Mouse (Mus musculus) kidney, postnatal 4 days (tissue): ENCODE measurements around the gene Dazl.
A peak's percentile ranks its signal among the peaks of the same experiment; 100 is the strongest.
"Not testable (repeated sequence)": the region's sequence is repeated elsewhere in the genome, so short reads cannot be mapped to it uniquely, and the experiment has no call there.

ENCODE experiments used
- DNase-seq, 2 experiments: peaks; one replicate each; pipeline ENCODE4 v3.0.0; 2021; ENCODE audit warnings: mixed read lengths in 2 of 2

Gene Dazl

GRCm38 (mm10) chr17:50291485-50292200 is 1.8 kb downstream of the Dazl start:
- no peak for DNase-seq

DNA sequence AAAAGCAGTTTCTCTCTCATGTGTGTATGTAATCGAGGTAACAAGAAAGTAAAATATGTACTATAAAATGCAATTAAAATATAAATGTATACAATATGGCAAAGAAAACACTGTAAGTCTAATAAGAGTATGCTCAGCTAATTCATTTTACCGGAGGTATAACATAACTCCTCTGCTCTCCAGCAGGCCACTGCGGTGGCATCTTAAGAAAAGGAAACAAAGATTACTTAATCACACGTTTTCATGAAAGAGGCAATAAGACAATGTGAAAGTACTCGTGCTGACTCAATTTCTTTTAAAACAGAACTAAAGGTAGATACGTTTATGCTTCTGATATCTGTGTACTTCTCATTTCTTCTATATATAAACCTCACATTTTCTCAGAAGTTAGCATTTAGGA is 8.6 kb downstream of the Dazl start:
- no peak for DNase-seq

DNA sequence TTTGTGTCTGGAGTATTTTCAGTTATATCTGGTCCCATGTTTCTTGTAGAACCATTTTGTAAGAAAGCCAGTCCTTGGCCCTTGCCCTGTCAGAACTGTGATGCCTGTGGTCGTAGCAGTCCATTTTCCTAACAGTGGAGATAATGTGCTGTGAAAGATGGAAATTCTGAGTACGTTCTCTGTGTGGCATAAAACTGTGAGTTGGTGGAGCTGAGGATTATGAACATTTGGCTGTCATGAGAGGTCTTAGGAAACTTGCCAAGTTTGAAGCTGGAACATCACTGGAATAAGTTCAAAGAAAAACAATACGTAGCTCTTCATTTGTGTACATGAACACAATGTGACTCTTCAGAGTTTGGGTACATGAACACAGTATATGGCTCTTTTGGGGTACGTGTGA is 31.8 kb downstream of the Dazl start:
- not testable (repeated sequence) for DNase-seq

DNA sequence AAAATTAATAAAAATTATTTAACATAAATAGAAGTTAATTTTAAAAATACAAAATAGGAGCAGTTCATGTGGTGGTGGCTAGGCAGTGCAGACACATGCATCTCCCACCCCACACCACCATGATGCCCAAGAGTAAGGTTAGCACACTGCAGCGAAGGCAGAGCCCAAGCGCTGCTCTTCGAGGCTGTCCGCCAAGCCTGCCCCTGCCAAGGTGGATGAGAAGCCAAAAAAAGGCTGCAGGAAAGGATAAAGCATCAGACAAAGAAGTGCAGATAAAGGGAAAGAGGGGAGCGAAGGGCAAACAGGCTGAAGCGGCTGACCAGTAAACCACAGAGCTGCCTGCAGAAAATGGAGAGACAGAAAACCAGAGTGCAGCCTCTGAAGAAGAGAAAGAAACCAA is 32.6 kb downstream of the Dazl start:
- no peak for DNase-seq

DNA sequence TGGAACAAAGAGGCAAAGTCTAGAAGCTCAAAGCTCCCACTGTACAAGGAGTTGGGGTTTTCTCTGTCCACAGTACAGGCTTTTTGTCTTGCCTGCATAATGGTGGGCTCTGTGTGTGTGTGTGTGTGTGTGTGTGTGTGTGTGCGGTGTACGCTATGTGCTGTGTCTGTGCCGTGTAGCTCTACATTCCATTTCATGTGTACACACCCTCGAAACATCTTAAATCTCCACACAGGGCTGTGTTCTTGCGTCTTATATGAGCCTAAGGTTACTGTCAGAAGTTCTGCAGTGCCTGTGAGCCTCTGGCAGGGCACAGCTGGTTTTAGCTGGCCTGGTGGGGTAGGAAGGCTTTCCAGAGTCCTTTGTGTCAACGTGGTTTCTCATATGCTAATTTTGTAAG is 46.8 kb downstream of the Dazl start:
- DNase-seq, result no peak

- DNase-seq, result no peak
Observed at GRCm38 (mm10) chr17:50244675-50245074, 48.8 kb downstream of the Dazl start.

DNA sequence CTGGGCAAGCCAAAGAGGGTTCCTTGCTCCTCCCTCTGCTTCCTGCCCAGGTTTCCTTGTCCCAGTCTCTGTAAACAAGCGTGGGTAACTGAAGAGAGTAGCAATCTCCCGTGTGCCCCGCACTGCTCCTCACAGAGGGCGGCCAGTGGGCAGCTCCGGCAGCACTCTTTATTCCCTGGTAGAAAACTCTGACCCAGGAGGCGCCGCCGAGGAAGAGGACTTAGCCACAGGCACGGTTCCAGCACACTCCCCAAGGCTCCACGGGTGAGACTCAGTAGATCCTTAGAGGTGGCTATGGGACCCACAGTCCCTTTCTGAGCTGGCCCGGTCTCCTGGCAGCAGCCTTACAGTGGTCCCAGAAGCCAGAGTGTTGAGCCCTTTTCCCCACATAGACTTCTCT is 50.1 kb downstream of the Dazl start:
- no peak for DNase-seq

DNA sequence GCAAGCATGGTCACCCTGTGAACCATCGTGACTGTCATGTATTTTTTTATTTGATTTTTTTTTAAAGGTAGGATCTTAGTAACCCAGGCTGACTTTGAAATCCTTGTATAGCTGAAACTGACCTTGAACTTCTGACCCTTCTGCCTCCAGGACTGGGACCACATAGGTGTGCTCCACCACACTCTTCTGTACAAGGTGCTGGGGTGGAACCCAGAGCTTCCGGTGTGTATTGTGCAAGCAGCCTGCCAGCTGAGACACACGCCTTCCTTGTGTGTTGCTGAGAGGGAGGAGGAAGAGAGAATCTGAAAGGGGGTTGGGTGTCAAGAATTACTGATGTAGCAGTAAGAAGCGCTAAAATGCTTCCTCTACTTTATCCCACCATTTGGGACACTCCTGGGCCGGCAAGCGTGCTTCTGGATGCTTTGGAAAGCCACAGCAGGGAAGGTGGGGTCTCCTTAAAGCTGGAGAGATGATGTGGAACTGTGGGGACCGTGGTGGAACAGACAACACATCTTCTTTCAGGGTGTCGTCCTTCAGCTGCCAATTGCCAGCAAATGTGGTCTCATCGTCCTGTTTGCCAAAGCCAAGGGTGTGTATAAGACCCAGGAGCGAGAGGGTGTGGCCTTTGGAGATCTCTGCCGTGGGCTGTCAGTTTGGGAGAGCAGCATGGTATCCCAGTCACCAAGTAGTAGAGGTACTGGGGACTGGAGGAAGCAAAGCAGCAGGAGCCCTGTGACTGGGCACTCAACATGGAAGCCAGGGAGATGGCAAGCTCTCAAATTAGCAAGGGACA is 55.4 kb downstream of the Dazl start:
- DNase-seq, result no peak

DNA sequence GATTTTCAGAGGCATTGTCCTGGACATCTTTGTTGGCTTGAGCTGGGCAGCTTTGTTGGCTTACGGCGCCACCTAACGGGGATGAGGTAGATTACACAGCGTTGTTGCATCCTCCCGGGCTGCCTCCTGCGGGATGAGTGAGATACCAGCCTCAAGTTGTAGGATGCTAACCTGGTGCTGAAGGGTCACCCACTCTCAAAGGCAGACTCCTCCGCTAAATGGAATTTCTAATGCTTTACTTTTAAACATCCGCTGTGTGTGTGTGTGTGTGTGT is 56.1 kb downstream of the Dazl start:
- DNase-seq, result peak; percentile 87 to 88

GRCm38 (mm10) chr17:50236702-50237435 is 56.6 kb downstream of the Dazl start:
- DNase-seq, result peak in 1 of 2 experiments; percentile 12

GRCm38 (mm10) chr17:50235943-50236701 is 57.3 kb downstream of the Dazl start:
- no peak for DNase-seq

DNA sequence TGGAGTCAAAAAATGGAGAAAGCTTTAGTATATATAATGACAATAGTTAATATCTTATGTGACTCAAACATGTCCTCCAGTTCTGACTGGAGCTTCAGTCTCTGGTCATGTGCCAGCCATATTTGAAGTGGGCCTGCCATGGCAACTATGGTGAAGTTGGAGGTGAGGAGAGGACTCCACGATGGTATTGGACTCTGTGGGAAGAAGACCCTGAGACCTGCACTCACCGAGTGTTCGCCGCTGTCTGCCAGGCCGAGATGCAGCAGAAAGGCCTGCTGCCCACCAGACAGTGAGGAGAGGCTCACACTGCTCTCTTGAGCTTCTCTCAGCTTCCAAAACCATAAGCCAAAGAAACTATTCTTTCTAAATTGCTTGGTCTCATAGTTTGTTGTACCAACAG is 59.5 kb downstream of the Dazl start:
- no peak for DNase-seq

- DNase-seq, result peak in 1 of 2 experiments; percentile 17
Observed at GRCm38 (mm10) chr17:50232821-50233220, 60.6 kb downstream of the Dazl start.

DNA sequence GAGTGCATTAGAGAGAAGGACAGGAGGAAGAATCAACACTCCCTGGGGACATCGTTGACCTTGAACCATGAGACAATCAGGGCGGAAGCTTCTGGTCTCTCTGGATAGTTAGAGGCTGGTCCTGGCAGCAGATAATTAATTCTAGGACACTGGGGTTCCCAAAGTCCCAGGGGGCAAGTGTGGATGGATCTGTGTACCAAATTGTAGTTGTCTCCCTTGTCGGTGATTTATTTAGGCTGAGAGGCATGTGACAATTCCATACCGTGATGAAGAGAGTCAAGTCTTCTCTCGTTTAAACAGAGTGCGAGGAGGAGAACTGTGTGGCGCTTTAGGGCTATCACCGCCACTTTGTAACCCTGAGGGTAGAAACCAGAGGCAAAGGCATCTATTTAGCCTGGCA is 62.2 kb downstream of the Dazl start:
- no peak for DNase-seq

DNA sequence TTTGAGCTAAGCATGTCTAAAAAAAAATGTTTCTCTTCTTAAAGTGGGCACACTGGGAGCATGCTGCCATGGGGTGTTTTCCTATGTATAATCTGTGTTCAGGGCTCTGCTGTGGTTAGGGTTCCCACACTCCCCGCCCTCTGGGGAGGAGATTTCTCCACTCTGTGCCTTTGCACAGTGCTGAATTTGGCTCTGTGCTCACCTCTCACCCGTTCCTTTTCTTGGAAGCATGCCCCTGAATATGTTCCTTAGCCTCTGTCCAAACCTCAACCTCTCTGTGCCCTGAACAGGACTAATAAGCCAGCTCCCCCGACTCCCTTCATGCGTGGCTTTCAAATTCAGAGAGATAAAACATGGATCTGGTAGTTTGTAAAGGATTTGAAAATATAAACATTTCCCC is 63.9 kb downstream of the Dazl start:
- no peak for DNase-seq
